Mouse (Mus musculus): Measurements from ENCODE around the gene E2f3. TPM values are rescaled to one million over a fixed set of nuclear protein-coding genes. Genes with fewer than 3 reads are reported as not detected.

Gene E2f3
- total RNA-seq, 1 experiment from 2014 or later, result 13.1 TPM

- no peak for DNase-seq
These were observed 66.0 kb downstream of the E2f3 start for GRCm38 (mm10) chr13:29919841-29920240.

GRCm38 (mm10) chr13:29916561-29916960 lies 69.3 kb downstream of the E2f3 start:
- no peak for DNase-seq

DNA sequence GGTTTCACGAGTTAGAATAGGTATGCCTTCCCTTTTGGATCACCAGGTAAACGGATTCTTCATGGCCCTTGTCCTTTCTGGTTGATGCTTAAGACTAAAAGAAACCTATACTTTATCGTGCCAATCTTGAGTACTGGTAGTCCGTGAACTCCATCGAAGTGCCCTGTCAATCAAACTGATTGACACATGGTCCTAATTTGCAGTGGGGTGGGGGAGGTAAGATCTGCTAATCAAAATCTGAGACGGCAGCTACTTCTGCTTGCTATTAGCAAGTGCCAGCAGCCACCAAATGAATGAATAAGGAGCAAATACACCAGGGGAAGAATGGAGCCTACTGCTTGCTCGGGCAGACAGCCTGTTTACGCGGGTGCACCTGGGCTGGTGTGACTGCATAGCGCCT lies 72.3 kb downstream of the E2f3 start:
- no peak for DNase-seq

DNA sequence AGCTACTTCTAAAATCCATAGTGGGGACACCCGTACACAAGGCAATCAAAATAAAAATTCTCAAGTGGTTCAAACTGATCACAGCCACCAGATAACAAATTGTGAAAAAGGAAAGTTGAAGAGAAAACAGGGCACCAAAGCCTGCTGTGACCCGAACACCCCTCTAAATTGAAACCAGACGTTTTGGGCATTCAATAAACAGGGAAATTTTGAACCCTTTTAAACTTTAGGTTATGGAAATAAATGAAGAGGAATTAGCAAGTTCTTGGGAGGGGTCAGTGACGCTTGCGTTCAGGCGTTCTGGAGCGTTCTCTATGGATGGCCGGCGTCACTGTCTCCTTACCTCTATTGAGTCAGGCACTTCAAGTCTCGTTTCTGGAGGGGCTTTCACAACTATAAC lies 72.8 kb downstream of the E2f3 start:
- no peak for DNase-seq

- no peak for DNase-seq
These were observed 73.6 kb downstream of the E2f3 start for GRCm38 (mm10) chr13:29912251-29912650.

DNA sequence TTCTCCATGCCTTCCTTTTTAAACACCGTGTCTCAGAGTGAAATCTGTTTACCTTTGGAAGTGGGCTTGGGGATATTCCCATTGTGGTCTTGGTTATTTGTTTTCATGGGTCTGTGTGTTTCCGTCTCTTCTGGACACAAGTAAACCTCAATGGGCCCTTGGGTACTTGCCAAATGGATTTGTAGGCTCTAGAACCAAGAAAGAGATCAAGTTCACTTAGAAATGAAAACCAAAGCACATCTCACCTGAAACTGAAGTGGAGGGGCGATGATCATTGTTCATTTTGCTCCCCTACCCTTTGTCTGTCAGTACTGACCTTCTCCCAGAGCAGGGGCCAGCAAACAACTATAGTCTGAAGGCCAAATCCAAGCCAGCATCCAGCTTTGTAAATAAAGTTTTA lies 74.7 kb downstream of the E2f3 start:
- DNase-seq, result no peak

- no peak for DNase-seq
These were observed 77.4 kb downstream of the E2f3 start for GRCm38 (mm10) chr13:29908431-29908830.

DNA sequence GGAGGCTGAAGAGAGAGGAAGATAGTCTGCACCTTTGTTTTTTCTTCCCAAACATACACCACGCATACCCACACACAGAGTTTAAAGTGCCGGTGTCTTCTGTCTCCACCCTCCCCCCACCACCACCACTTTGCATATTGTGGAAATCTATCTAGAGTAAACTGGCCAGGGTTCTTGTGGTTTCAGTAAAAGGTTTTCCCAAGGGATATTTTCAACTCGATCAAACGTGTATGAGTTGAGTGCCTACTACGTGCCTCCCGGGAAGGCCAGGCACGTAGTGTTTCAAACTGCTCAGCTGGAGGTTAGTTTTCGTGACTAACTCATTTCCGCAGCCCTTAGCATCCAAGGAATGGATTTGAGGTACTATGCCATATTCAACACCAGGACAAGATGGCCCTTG lies 77.9 kb downstream of the E2f3 start:
- no peak for DNase-seq

DNA sequence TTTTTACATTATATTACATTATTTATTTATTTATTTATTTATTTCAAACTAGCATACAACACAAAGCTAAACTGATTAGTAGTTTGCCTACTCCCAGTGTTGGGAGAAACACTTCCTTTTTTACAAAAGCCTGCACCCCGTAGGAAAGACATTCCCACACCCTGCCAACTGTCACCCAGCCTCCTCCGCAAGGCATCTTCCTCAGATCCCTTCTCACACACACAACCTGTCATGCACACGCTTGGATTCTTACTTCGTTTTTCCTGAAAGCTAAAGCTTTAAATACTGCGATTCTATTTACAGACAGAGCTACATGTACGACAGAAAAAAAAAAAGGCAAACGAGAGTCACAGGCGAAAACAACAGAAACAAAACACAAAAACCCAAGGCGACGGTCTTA lies 79.1 kb downstream of the E2f3 start:
- no peak for DNase-seq

DNA sequence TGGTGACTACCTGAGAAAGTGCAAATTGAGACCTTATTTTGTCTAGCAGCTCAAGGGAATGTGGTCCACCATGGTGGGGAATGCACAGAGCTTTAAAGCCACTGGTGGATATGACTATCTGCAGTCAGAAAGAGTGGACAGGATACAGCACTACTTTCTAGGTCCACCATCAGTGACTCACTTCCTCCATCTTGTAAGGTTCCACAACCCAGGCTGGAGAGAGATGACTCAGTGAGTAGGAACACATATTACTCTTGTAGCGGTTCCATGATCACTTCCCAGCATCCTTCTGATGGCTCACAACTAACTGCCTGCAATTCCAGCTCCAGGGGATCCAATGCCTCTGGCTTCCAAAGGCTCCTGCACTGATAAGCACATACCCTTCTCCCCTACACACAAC lies 82.5 kb downstream of the E2f3 start:
- no peak for DNase-seq

DNA sequence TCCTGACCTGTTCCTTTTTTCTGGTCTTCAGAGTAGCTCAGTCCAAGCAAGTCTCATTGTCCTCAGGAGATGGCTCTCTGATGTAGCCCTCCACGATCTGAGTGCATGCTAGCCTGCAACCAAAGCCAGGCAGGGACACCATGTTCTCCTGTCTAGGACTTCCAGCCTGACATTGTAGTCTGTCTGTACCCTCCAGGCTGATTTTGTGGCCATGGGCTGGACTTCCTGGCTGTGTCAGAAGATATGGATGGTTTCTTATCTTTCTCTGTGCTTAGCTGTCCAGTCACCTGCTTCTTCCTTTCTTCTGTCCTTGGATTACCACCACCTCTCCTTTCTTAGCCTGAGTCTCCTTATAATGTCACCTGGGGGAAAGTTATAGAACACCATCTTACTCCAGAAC lies 83.2 kb downstream of the E2f3 start:
- no peak for DNase-seq

DNA sequence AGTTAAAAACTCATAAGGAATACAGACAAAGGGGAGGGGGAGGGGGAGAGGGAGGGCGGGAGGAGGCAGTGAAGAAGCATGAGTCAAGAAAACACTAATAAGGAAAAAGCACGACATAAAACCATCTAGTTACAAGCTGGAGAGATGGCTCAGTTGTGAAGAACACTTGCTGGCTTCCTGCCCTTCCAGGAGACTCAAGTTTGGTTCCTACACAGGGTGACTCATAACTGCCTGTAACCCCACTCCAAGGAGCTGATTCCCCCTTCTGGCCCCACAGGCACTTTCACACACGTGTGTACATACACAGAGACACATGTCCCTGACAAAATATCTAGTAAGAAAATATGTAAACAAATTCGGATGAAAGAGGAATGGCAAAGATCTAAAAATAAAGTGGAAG lies 84.2 kb downstream of the E2f3 start:
- DNase-seq, result no peak

DNA sequence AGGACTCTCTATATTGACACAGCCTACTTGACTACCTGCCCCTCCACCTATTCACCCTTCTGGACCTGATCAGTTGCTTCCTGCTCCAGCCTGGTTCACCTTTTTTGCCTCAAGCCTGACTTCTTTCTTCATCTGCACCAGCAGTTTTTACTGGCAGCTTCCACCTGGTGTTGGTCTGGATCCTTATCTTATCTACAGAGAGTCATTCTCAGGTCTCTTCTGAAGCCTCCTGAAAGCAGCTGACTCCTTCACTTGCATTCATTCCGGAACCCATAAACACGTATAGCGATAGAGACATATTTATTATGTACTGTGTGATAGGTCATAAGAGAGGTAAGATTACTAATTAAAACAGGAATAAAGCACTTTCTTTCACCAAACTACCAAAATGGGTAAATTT lies 119.1 kb downstream of the E2f3 start:
- no peak for DNase-seq

- DNase-seq, result no peak
These were observed 121.5 kb downstream of the E2f3 start for GRCm38 (mm10) chr13:29864331-29864730.

DNA sequence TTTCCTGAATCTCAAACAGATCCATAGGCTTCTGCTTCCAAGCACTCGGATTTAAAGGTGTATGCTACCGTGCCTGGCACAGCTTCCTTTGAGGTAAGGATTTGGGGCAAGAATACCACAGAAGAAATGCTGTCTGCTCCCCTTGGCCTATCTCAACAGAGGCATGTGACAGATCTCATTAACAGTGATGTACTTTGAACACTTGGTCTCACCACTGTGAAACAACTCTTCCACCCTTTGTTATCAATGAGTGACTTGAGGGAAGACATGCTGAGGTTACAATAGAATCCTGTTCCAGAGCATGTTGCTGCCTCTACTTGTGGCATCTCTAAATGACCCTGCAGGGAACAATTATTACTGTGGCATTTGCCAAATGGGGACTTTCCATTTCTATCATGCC lies 125.8 kb downstream of the E2f3 start:
- DNase-seq, result no peak

- no peak for DNase-seq
These were observed 128.4 kb downstream of the E2f3 start for GRCm38 (mm10) chr13:29857436-29857835.

Other genes starting within 250 kb of the E2f3 start
- 28.9 and 31.8 TPM in 2 replicates for gene Cdkal1, start 130.4 kb downstream of the E2f3 start, total RNA-seq (2021)
- 4.6 and 5.9 TPM in 2 replicates for gene Mboat1, start 150.4 kb upstream of the E2f3 start, total RNA-seq (2021)